Mouse (Mus musculus) A20 (cell line): ENCODE results near the gene Cenps.

Source experiments
- DNase-seq: peaks from one replicate; pipeline ENCODE4 v3.0.0-alpha.2; 2011; ENCODE audit warnings: low read depth, low spot score

Gene Cenps

GRCm38 (mm10) chr4:149157415-149157973 lies 20.1 kb upstream of the Cenps start:
- DNase-seq, result no peak

DNA sequence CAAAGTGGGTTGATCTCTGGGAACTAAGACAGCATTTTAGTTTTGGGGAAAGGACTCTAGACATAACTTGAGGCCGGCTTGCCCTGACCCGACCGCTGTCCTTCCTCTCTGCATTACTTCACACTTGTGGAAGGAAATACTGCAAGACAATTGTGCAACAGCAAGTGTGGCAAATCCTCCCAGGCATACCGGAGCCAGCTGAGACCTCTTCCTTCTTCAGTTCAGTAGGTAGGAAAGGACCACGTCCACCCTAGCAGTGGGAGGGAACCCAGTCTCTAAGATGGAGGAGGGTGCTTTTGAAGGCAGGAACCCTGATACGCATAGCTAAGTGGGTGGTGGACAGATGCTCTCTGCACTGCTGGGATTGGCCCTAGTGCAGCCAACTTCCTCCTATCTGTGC lies 18.3 kb upstream of the Cenps start:
- DNase-seq, result no peak

- no peak for DNase-seq
These were observed 17.4 kb upstream of the Cenps start for GRCm38 (mm10) chr4:149154859-149155258.

DNA sequence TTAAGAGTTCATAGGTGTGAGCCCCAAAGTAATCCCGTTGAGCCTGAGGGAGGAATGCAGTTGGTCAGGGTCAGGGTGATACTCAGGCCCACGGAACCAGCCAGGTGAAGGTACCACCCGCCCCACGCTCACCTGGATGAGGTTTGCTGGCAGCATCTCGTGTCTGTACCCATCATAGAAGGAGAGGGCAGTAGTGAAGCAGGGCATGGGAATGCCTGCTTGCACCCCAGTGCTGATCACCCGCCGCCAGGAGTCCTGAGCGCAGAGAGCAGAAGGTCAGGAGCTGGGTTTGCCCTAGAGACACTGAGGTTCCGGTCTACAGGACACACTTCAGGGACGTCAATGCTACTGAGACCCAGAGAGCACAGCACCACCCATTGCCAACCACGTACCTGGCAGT lies 13.3 kb upstream of the Cenps start:
- DNase-seq, result no peak

- DNase-seq, result no peak
These were observed 12.8 kb upstream of the Cenps start for GRCm38 (mm10) chr4:149150256-149150655.

- DNase-seq, result no peak
These were observed 12.2 kb upstream of the Cenps start for GRCm38 (mm10) chr4:149149611-149150010.

- DNase-seq, result no peak
These were observed 11.8 kb upstream of the Cenps start for GRCm38 (mm10) chr4:149149196-149149595.

DNA sequence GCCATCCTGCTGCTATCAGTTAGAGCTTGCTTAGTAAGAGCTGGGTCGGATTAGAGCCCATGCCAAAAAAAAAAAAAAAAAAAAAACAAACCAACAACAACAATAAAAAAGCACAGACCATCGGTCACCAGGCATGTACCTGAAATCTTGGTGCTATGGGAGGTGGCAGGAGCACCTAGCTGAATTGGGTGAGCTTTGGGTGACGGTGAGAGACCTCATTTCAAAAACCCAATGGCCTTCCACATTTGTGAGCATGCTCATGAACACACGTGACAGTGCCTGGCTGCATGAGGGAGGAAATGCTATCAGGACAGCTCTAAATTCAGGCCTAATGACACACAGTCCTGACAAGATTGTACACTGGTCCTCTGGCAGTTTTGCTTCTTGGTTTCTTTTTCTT lies 10.7 kb upstream of the Cenps start:
- DNase-seq, result no peak

DNA sequence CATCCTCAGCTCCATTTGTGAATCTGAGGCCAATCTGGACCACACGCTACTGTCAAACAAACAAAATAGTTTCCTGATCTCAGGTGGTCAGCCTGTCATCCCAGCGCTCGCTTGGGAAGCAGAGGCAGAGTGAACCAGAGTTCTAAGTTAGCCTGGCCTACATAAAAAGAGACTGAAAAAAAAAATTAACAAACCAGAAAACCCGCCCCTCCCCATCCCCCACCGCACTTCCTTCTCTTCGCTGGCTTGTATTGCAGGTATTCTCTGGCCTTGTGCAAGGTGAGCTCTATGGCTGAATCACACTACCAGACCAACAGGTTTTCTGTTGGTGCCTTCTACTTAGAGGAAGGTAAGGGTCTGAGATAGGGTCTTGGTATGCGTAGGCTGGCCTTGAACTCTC lies 10.1 kb upstream of the Cenps start:
- no peak for DNase-seq

DNA sequence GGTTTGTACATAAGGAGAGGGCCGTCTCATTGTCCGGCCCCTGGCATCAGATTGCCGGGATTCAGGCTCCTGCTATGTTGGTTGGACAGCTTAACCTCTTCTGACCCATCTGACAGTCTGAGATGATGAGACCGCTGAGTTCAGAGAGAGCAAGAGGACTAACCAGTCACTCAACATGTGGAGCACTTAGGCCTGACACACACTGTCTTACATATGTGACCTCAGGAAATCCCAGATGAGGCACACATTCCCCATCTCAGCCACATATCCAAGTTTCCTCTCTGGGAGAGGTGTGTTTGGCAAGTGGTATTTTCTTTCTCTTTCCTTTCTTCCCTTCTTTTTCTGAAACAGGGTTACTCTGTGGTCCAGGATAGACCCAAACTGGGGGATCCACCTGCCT lies 7.7 kb upstream of the Cenps start:
- DNase-seq, result no peak

GRCm38 (mm10) chr4:149144459-149144858 lies 7.0 kb upstream of the Cenps start:
- peak; percentile 80 for DNase-seq

DNA sequence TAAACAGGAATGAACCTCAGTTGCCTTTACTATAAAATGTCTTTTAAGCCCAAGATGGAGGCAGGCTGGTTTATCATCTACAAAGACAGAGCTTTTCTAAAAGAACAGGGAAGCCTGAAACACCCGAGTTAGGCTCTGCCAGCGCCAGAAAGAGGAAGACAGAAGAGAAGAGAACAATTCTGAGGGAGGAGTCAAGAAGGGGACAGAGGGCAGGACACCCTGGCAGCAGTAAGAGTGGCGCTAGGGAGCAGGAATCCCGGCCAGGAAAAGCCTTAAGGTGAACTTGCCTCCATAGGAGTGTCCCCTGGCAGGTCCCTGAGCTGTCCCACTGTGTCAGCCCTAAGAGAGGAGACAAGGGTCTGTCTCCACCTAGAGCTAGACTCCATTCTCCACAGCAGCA lies 6.2 kb upstream of the Cenps start:
- DNase-seq, result no peak

DNA sequence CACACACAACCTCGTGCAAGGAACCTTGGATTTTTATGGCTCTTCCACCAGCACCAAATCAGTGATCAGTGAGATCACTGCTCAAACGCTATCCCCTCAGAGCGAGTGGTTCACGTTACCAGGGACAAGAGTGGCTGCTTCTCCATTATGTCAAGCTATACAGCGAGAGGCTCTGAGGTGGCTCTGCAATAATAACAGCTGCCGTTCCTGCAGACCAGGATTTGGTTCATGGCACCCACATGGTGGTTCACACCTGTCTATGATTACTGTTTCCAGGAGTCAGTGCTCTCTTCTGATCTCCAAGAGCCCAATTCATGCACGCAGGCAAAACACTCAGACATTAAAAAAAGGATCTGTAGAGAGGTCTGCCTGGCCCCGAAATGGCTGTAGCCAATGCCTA lies 1.1 kb upstream of the Cenps start:
- no peak for DNase-seq

GRCm38 (mm10) chr4:149136116-149136850 lies 1.1 kb downstream of the Cenps start:
- peak; percentile 78 for DNase-seq

- DNase-seq, result peak; percentile 66
These were observed 4.0 kb downstream of the Cenps start for GRCm38 (mm10) chr4:149133395-149133794.

DNA sequence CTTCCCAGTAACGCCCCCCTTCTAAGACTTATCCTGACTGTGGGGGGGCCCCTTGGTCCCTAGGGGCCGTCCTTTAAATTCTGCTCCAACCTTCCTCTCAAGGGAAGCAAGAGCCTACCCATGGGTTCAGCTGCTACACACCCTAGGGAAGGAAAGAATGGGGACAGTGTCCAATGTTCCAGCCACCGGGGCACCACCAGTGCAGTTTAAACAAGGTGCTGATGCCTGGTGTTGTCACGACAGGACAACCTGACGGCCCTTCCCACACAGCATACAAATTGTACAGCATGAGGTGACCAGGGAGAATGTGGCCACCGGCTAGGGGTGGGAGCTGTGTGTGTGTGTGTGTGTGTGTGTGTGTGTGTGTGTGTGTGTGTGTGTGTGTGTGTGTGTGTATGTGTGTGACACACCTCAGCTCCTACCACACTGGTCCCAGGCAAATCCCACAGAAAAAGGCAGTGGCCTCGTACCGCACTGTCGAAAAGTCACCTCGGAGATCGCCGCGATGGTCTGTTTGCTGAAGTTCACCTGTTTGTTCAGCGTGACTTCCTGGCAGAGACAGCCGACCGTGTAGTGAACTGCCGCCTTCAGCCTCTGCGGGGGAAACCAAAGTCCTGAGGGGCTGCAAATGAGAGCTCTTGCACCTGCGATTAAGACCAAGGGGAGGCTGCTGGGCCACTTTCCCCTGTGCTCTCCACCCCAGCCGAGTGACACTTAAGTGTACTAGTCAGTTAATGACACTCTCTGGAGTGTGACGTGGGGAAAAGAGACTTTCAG lies 5.5 kb downstream of the Cenps start:
- DNase-seq, result peak; percentile 96

GRCm38 (mm10) chr4:149131021-149131752 lies 6.2 kb downstream of the Cenps start:
- peak; percentile 93 for DNase-seq

DNA sequence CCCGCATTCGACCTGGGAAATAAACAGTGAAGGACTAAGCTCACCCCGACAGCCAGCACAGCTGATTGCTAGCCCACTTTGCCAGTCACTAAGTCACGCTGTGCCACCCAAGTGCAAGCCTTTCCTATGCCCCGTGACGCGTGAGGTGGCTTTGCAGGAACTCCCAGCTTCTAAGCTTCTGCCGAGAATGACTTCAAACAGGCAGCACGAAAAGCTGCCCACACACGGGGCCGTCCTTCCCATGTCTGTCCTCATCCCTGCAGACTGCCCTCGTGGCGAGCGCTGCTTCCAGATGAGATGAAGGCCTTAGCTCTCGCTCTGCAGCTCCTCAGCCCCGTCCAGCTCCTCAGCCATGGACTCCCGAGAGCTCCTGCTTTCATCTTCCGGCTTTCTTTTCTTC lies 9.0 kb downstream of the Cenps start:
- DNase-seq, result no peak

- no peak for DNase-seq
These were observed 10.8 kb downstream of the Cenps start, which contains the start of gene Cort for GRCm38 (mm10) chr4:149126663-149127062. Gene Cort, minus strand, starts transcription at chr4:149126763.

GRCm38 (mm10) chr4:149126115-149126509 lies 11.3 kb downstream of the Cenps start:
- DNase-seq, result no peak

- DNase-seq, result no peak
These were observed 11.9 kb downstream of the Cenps start for GRCm38 (mm10) chr4:149125341-149126114.
